18 mouse cellular contexts compared by ENCODE assay signal in genomic region chr15:82208307-82208706, GRCm38 (mm10). TPM values are rescaled to one million over a fixed set of nuclear protein-coding genes. Genes with fewer than 3 reads are reported as not detected.
DNase-seq lines count a peak whose midpoint lies in the region; ATAC-seq and TF ChIP-seq lines count a peak whose summit lies in the region.
"Had no signal": no experiment of that assay in that cellular context is flagged by ENCODE, and none has a peak within 500 bp of the region (broad histone marks: within the 10 kb centered on the region; RNA-seq: fewer than 3 reads in every experiment).

No protein-coding gene starts in this region.

- H3K4me2 ChIP-seq in myocyte (ENCODE audit: low read depth): no peak overlapping the region
- no peak overlapping the region for H3K4me2 ChIP-seq in hindbrain, embryonic 12.5 days (replicated peaks)
- H3K4me2 ChIP-seq: forebrain, embryonic 15.5 days had no signal

- H3K9me3 ChIP-seq in hindbrain, embryonic 12.5 days (replicated peaks): no peaks in the 10 kb centered on the region
- H3K9me3 ChIP-seq: embryonic facial prominence, embryonic 10.5 days; embryonic facial prominence, embryonic 12.5 days; forebrain, embryonic 13.5 days; forebrain, embryonic 15.5 days had no signal

- no peak overlapping the region for H3K27ac ChIP-seq in hindbrain, embryonic 12.5 days
- H3K27ac ChIP-seq: embryonic facial prominence, embryonic 10.5 days; embryonic facial prominence, embryonic 12.5 days; forebrain, embryonic 13.5 days; forebrain, embryonic 15.5 days had no signal

- peak; percentile 62 for DNase-seq in cerebellum, adult 9-11 months
- DNase-seq in cerebellum, adult 8-10 months: no peak
- no peak for DNase-seq in thymus, postnatal 36 days
- DNase-seq: adrenal gland, adult 8-10 months; adrenal gland, postnatal 14 days; adrenal gland, postnatal 36 days; cerebellum, adult 11-12 months; forebrain, postnatal 0 days had no signal

- peak; percentile 3 for TF ChIP-seq POLR2A in myocyte (IDR thresholded peaks at IDR 0.05; ENCODE audit: insufficient read length, low read depth)

- H3K36me3 ChIP-seq in myocyte (ENCODE audit: control insufficient read depth, insufficient read depth): peaks cover 19% of the 10 kb centered on the region
- peaks cover 22% of the 10 kb centered on the region for H3K36me3 ChIP-seq in hindbrain, embryonic 12.5 days

- ATAC-seq in hindbrain, embryonic 12.5 days (ENCODE audit: low FRiP score): no peak
- ATAC-seq: activated CD4-positive, CD25-positive, alpha-beta regulatory T cell, adult 4 months; forebrain, embryonic 13.5 days; forebrain, embryonic 15.5 days; forebrain, postnatal 0 days; Patski had no signal

- H3K27me3 ChIP-seq in myocyte (ENCODE audit: control insufficient read depth, insufficient read depth, insufficient read length): peaks cover 23% of the 10 kb centered on the region
- H3K27me3 ChIP-seq in hindbrain, embryonic 12.5 days: peaks cover 86% of the 10 kb centered on the region

- no peak overlapping the region for H3K9ac ChIP-seq in hindbrain, embryonic 12.5 days
- H3K9ac ChIP-seq: embryonic facial prominence, embryonic 12.5 days; forebrain, embryonic 13.5 days; forebrain, embryonic 15.5 days; forebrain, postnatal 0 days had no signal

- no peak overlapping the region for H3ac ChIP-seq in myocyte (ENCODE audit: control insufficient read depth, insufficient read length)

- H3K4me1 ChIP-seq in hindbrain, embryonic 12.5 days: peaks cover 46% of the 10 kb centered on the region

- H3K79me2 ChIP-seq in myocyte (ENCODE audit: control insufficient read depth, insufficient read depth): no peaks in the 10 kb centered on the region

- no peak overlapping the region for H3K4me3 ChIP-seq in myocyte
- H3K4me3 ChIP-seq in hindbrain, embryonic 12.5 days: no peak overlapping the region
- H3K4me3 ChIP-seq: embryonic facial prominence, embryonic 10.5 days; embryonic facial prominence, embryonic 12.5 days; forebrain, embryonic 13.5 days; forebrain, embryonic 15.5 days had no signal

- 81% methylated on average over 8 of the region's 8 CpGs for WGBS in hindbrain, embryonic 12.5 days

TF ChIP-seq in myocyte, 11 proteins besides CTCF, POLR2A, EP300 and RAD21:
- TF ChIP-seq TCF12 (IDR thresholded peaks at IDR 0.05; ENCODE audit: insufficient read depth, poor library complexity, severe bottlenecking) (no peak), POLR2AphosphoS2 (IDR thresholded peaks at IDR 0.05; ENCODE audit: insufficient read length, low read depth) (peak; percentile 44)

RNA-seq across cellular contexts. Expression of gene Shisa8, which starts 4.3 kb away (rescaled TPM):
- polyA plus RNA-seq in myocyte (2012; fragmentation: generic; extraction: Trizol): 0.13 TPM
- polyA plus RNA-seq in hindbrain, embryonic 12.5 days (2016; fragmentation: Nextera tagmentation; extraction: Ambion mirVana): 1.6 and 1.7 TPM in 2 replicates
- polyA plus RNA-seq: activated CD4-positive, CD25-positive, alpha-beta regulatory T cell, adult 4 months; G1E had no signal

RNA-seq across cellular contexts. Expression of gene Tnfrsf13c, which starts 15.9 kb away (rescaled TPM):
- polyA plus RNA-seq in myocyte (2012; fragmentation: generic; extraction: Trizol): 0.14 TPM
- 0.18 and 0.34 TPM in 2 replicates for polyA plus RNA-seq in hindbrain, embryonic 12.5 days (2016; fragmentation: Nextera tagmentation; extraction: Ambion mirVana)

RNA-seq across cellular contexts. Expression of gene Cenpm, which starts 36.2 kb away (rescaled TPM):
- polyA plus RNA-seq in myocyte (2012; fragmentation: generic; extraction: Trizol): 28.1 TPM
- 51.1 and 51.4 TPM in 2 replicates for polyA plus RNA-seq in hindbrain, embryonic 12.5 days (2016; fragmentation: Nextera tagmentation; extraction: Ambion mirVana)

RNA-seq across cellular contexts. Expression of gene 1500009C09Rik, which starts 43.9 kb away (rescaled TPM):
- polyA plus RNA-seq in myocyte (2012; fragmentation: generic; extraction: Trizol): not detected
- polyA plus RNA-seq in hindbrain, embryonic 12.5 days (2016; fragmentation: Nextera tagmentation; extraction: Ambion mirVana): 1.3 and 1.6 TPM in 2 replicates
- polyA plus RNA-seq: activated CD4-positive, CD25-positive, alpha-beta regulatory T cell, adult 4 months; C2C12; embryonic facial prominence, embryonic 10.5 days; embryonic facial prominence, embryonic 12.5 days; G1E; Patski had no signal
